Mouse (Mus musculus) embryonic fibroblast, embryonic 13.5 days (primary cell): ENCODE data around the gene Foxe1. TPM values are rescaled to one million over a fixed set of nuclear protein-coding genes. Genes with fewer than 3 reads are reported as not detected.

Experiments used
- H3K27ac ChIP-seq: 2 replicates; pipeline ENCODE4 v1.5.1; 2012; ENCODE audit warnings: low read length, control low read depth, inconsistent platforms; ENCODE audit not compliant: insufficient read depth
- H3K4me1 ChIP-seq: 2 replicates; pipeline ENCODE4 v1.6.1; 2011; ENCODE audit warnings: low read length; ENCODE audit not compliant: control insufficient read depth, insufficient read depth
- H3K4me3 ChIP-seq: 2 replicates; pipeline ENCODE4 v1.5.1; 2011; ENCODE audit warnings: mild to moderate bottlenecking, control low read depth, low read length; ENCODE audit not compliant: insufficient read depth
- CTCF ChIP-seq: IDR thresholded peaks from 2 replicates; pipeline ENCODE4 v1.5.1; 2011; ENCODE audit warnings: mild to moderate bottlenecking, control low read depth, low read length, moderate library complexity, borderline replicate concordance; ENCODE audit not compliant: insufficient read depth
- POLR2A ChIP-seq: IDR thresholded peaks from 2 replicates; pipeline ENCODE4 v1.6.1; 2011; ENCODE audit warnings: low read depth, mild to moderate bottlenecking, control low read depth, low read length, moderate library complexity
- polyA plus RNA-seq: library from polyadenylated mRNA; stranded (reverse); fragments of >200 nt; gene quantifications from 2 replicates; pipeline ENCODE4 v1.2.4, GENCODE M21; 2011; ENCODE audit warnings: low read depth; ENCODE audit not compliant: missing spikeins, insufficient read length

Foxe1 gene
- polyA plus RNA-seq, 1 experiment = not detected

DNA sequence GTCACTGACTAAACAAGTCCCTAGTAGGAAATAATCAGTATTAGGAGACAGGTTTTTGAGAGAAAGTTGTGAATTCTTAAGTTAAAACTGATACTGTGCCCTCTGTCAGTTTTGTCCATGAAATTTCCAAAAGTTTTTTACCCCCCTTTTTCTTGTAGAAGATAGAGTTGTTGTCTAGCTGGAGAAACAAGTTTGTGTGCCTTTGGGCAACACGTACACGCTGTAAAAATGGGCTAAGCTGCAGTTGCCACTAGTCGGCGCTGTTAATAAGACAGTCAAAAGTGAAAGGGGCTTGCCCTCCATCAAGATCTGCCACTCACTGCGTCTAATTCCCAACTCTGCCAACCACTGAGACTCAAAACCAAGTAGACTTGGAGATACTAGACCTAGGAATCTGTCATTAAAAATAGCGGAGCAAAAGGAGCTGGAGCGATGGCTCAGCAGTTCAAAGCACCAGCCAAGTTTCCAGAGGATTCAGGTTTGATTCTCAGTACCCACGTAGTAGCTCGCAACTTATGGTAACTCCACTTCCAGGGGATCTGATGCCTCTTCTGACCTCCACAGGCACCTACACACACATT, 47.1 kb downstream of the Foxe1 start:
- H3K4me1 ChIP-seq = no peaks in the 10 kb centered on the region
- no peak overlapping the region for H3K27ac ChIP-seq
- no peak overlapping the region for H3K4me3 ChIP-seq
- peak; percentile 39; the same call in 1 of the 2 replicates for TF ChIP-seq CTCF
- 0 out of 2 replicates have a peak, but pooled peaks have one; percentile 38 for TF ChIP-seq POLR2A

DNA sequence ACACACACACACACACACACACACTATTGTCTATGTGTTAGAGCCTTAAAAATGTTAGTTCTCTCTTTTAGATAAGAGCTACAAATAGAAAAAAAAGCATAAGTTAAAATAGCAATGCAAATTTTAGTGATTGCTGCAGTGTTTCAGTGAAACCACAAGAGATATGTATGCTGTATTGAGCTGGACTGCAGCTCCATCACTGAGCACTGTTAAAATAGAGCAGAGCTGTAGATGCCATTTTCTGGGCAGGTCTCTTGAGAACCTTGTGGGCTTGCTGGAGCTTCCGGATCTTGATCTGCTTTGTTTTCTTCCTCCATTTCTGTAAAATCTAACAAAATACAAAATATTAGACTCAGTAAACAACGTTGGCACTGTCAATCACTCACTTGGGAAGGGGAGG, 51.0 kb downstream of the Foxe1 start:
- TF ChIP-seq CTCF (no peak), POLR2A (no peak)
- no peaks in the 10 kb centered on the region for H3K4me1 ChIP-seq
- no peak overlapping the region for H3K4me3 ChIP-seq
- no peak overlapping the region for H3K27ac ChIP-seq

- Histone ChIP-seq H3K4me1 (no peaks in the 10 kb centered on the region), H3K27ac (no peak overlapping the region), H3K4me3 (no peak overlapping the region)
- TF ChIP-seq CTCF (no peak), POLR2A (no peak)
Measured at GRCm38 (mm10) chr4:46395736-46396135, 52.3 kb downstream of the Foxe1 start.

Other genes starting within 250 kb of the Foxe1 start
- 59.2 and 63.9 TPM in 2 replicates for gene Ncbp1, start 205.0 kb upstream of the Foxe1 start, polyA plus RNA-seq
- 34.0 and 43.5 TPM in 2 replicates for gene Tstd2, start 204.9 kb upstream of the Foxe1 start, polyA plus RNA-seq
- 23.6 and 30.3 TPM in 2 replicates for gene Xpa, start 147.3 kb upstream of the Foxe1 start, polyA plus RNA-seq
- gene Trmo, start 45.8 kb downstream of the Foxe1 start, polyA plus RNA-seq = 2.7 and 2.8 TPM in 2 replicates
- not detected in 2 replicates for gene Hemgn, start 69.9 kb downstream of the Foxe1 start, polyA plus RNA-seq
- gene Anp32b, start 107.3 kb downstream of the Foxe1 start, polyA plus RNA-seq = 202 and 231 TPM in 2 replicates
- gene Nans, start 145.6 kb downstream of the Foxe1 start, polyA plus RNA-seq = 89.9 and 92.1 TPM in 2 replicates
- 0.93 TPM in 1 of 2 replicates, not detected in the other for gene Trim14, start 192.5 kb downstream of the Foxe1 start, polyA plus RNA-seq